Mouse (Mus musculus) neural tube, embryonic 12.5 days (tissue): Measurements from ENCODE around the gene Hivep3. TPM values are rescaled to one million over a fixed set of nuclear protein-coding genes. Genes with fewer than 3 reads are reported as not detected.

Experiments used
- ATAC-seq: fragments of 200-750 bp; cut with Nextera tagmentation; 2 replicates; pipeline ENCODE4 v1.8.0; 2017; ENCODE audit warnings: low read depth, mild to moderate bottlenecking, moderate TSS enrichment, moderate library complexity; ENCODE audit not compliant: low FRiP score
- H3K27ac ChIP-seq: fragments of 300-500 bp; sonication (generic); 2 replicates; pipeline ENCODE4 v1.5.1; 2016
- H3K27me3 ChIP-seq: fragments of 300-500 bp; sonication (generic); replicated peaks from 2 replicates; pipeline ENCODE4 v1.6.1; 2016; ENCODE audit warnings: mild to moderate bottlenecking
- H3K36me3 ChIP-seq: fragments of 300-500 bp; sonication (generic); 2 replicates; pipeline ENCODE4 v1.6.1; 2016; ENCODE audit warnings: mild to moderate bottlenecking
- H3K4me1 ChIP-seq: fragments of 300-500 bp; sonication (generic); 2 replicates; pipeline ENCODE4 v1.6.1; 2016
- H3K4me2 ChIP-seq: fragments of 300-500 bp; sonication (generic); replicated peaks from 2 replicates; pipeline ENCODE4 v1.6.1; 2016; ENCODE audit warnings: mild to moderate bottlenecking
- H3K4me3 ChIP-seq: fragments of 300-500 bp; sonication (generic); 2 replicates; pipeline ENCODE4 v1.5.1; 2016
- H3K9ac ChIP-seq: fragments of 300-500 bp; sonication (generic); 2 replicates; pipeline ENCODE4 v1.6.1; 2016; ENCODE audit warnings: mild to moderate bottlenecking
- H3K9me3 ChIP-seq: fragments of 300-500 bp; sonication (generic); 2 replicates; pipeline ENCODE4 v1.6.1; 2016; ENCODE audit warnings: mild to moderate bottlenecking
- WGBS: fragments of 180-500 bp; shearing (Covaris S2); methylation state at CpG from one replicate; pipeline ENCODE4 v1.1.7; 2016; 5-methylcytosine and 5-hydroxymethylcytosine counted together
- polyA plus RNA-seq: library from polyadenylated mRNA; unstranded; fragments of >200 nt; fragmentation: Nextera tagmentation; extraction: Ambion mirVana; gene quantifications from 2 replicates; pipeline ENCODE4 v1.2.1, GENCODE M21; 2016

Hivep3 gene
- polyA plus RNA-seq, 1 experiment from 2014 or later = 11.9 TPM

DNA sequence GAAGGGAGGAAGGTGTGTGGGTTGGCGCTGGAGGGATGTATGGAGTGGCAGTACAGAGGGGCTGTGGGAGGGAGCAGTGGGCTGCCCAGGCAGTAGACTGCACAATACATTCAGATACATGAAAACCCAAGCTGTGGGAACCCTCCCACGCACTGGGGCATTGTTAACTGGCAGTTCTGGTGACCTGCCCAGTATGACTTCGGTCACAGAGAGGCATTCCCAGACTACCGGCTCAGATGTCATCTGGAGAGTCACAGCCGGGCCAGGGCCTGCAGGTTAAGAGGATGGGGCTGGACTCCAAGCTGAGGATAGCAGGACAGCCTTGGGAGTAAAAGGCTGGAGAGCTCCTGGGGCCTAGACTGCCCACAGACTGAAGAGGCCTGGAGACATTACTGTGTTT is 265.3 kb downstream of the Hivep3 start:
- H3K4me3 ChIP-seq = no peak overlapping the region

GRCm38 (mm10) chr4:120000881-120001280 is 267.3 kb downstream of the Hivep3 start:
- 69% methylated on average over 7 of the region's 7 CpGs for WGBS

More for the DNA sequence above, 265.3 kb downstream of the Hivep3 start:
- no peak for ATAC-seq
- Histone ChIP-seq H3K27me3 (no peaks in the 10 kb centered on the region), H3K4me1 (no peaks in the 10 kb centered on the region), H3K36me3 (no peaks in the 10 kb centered on the region), H3K27ac (no peak overlapping the region), H3K9me3 (no peaks in the 10 kb centered on the region), H3K4me2 (no peak overlapping the region), H3K9ac (no peak overlapping the region)
- WGBS = 70% methylated on average over 5 of the region's 5 CpGs

GRCm38 (mm10) chr4:120003006-120003405 is 269.4 kb downstream of the Hivep3 start:
- Histone ChIP-seq H3K9ac (no peak overlapping the region), H3K27ac (no peak overlapping the region), H3K4me2 (no peak overlapping the region), H3K27me3 (no peaks in the 10 kb centered on the region), H3K4me3 (no peak overlapping the region), H3K4me1 (no peaks in the 10 kb centered on the region), H3K9me3 (no peaks in the 10 kb centered on the region), H3K36me3 (no peaks in the 10 kb centered on the region)
- ATAC-seq = no peak
- WGBS = 50% methylated on average over 3 of the region's 3 CpGs

More at GRCm38 (mm10) chr4:120000881-120001280, 267.3 kb downstream of the Hivep3 start:
- no peak for ATAC-seq
- H3K36me3 ChIP-seq = no peaks in the 10 kb centered on the region
- H3K9ac ChIP-seq = no peak overlapping the region
- no peak overlapping the region for H3K27ac ChIP-seq
- no peak overlapping the region for H3K4me2 ChIP-seq
- no peaks in the 10 kb centered on the region for H3K9me3 ChIP-seq
- H3K4me1 ChIP-seq = no peaks in the 10 kb centered on the region
- H3K4me3 ChIP-seq = no peak overlapping the region
- H3K27me3 ChIP-seq = no peaks in the 10 kb centered on the region

GRCm38 (mm10) chr4:120006046-120006445 is 272.5 kb downstream of the Hivep3 start:
- no peaks in the 10 kb centered on the region for H3K36me3 ChIP-seq
- ATAC-seq = no peak
- no peak overlapping the region for H3K9ac ChIP-seq
- H3K9me3 ChIP-seq = no peaks in the 10 kb centered on the region
- no peak overlapping the region for H3K27ac ChIP-seq
- no peaks in the 10 kb centered on the region for H3K4me1 ChIP-seq
- no peak overlapping the region for H3K4me2 ChIP-seq
- whole genome bisulfite sequencing = 79% methylated on average over 6 of the region's 6 CpGs
- H3K27me3 ChIP-seq = no peaks in the 10 kb centered on the region
- no peak overlapping the region for H3K4me3 ChIP-seq

GRCm38 (mm10) chr4:120007889-120008288 is 274.3 kb downstream of the Hivep3 start:
- H3K9ac ChIP-seq = no peak overlapping the region
- H3K4me2 ChIP-seq = no peak overlapping the region
- no peak overlapping the region for H3K4me3 ChIP-seq
- H3K27ac ChIP-seq = no peak overlapping the region
- H3K36me3 ChIP-seq = no peaks in the 10 kb centered on the region
- no peaks in the 10 kb centered on the region for H3K4me1 ChIP-seq
- no peaks in the 10 kb centered on the region for H3K27me3 ChIP-seq
- H3K9me3 ChIP-seq = no peaks in the 10 kb centered on the region
- WGBS = 74% methylated on average over 3 of the region's 3 CpGs
- ATAC-seq = no peak

DNA sequence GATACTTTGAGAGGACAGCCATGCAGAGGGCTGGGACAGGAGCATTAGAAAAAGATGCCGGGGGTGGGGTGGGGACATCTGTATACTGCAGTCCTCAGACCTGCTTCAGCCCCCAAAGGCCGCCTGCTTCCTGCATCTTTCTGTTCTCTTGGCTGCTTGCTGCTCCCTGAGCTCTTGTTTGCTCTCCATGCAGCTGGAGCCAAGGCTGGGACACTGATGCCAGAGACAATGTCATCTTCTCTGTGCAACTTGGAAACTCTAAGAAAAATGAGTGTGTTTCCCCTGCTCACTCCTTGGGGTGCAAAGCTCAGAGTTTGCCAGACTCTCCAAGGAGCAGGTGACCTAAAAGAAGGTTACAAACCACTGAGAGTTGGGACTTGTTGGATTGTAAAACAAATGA is 275.6 kb downstream of the Hivep3 start:
- no peak overlapping the region for H3K4me3 ChIP-seq
- no peaks in the 10 kb centered on the region for H3K27me3 ChIP-seq
- no peaks in the 10 kb centered on the region for H3K9me3 ChIP-seq
- 56% methylated on average over 2 of the region's 2 CpGs for WGBS
- no peak overlapping the region for H3K9ac ChIP-seq
- H3K27ac ChIP-seq = no peak overlapping the region
- no peak for ATAC-seq
- H3K4me2 ChIP-seq = no peak overlapping the region
- no peaks in the 10 kb centered on the region for H3K4me1 ChIP-seq
- H3K36me3 ChIP-seq = no peaks in the 10 kb centered on the region

- ATAC-seq = no peak
- Histone ChIP-seq H3K9me3 (no peaks in the 10 kb centered on the region), H3K4me1 (no peaks in the 10 kb centered on the region), H3K9ac (no peak overlapping the region), H3K27ac (no peak overlapping the region), H3K4me3 (no peak overlapping the region), H3K4me2 (no peak overlapping the region), H3K27me3 (no peaks in the 10 kb centered on the region), H3K36me3 (no peaks in the 10 kb centered on the region)
- 80% methylated on average over 10 of the region's 10 CpGs for WGBS
Observed at GRCm38 (mm10) chr4:120011788-120012187, 278.2 kb downstream of the Hivep3 start.

DNA sequence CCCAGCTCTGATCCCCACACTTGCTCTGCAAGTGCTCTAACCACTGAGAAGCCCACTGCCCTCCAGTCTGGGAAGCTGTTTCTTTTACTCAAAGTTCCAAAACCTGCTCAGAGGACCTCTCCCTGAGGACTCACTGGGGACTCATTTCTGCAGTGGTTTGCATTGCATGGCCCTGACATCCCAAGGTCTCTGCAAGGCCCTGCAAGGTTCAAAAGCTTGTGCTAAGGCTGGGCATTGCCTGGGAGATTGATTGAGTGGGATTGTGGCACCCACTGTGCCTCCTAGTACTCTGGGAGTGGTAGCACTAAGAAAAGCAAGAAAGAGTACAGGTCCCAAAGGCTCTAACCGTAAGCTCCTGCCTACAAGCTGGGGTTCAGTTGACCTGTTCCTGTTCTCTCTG is 279.3 kb downstream of the Hivep3 start:
- Histone ChIP-seq H3K9me3 (no peaks in the 10 kb centered on the region), H3K4me1 (no peaks in the 10 kb centered on the region), H3K4me2 (no peak overlapping the region), H3K36me3 (no peaks in the 10 kb centered on the region), H3K9ac (no peak overlapping the region), H3K27me3 (no peaks in the 10 kb centered on the region), H3K27ac (no peak overlapping the region), H3K4me3 (no peak overlapping the region)
- 88% methylated on average over 1 of the region's 1 CpGs for WGBS
- ATAC-seq = no peak

GRCm38 (mm10) chr4:120018426-120018825 is 284.8 kb downstream of the Hivep3 start:
- no peaks in the 10 kb centered on the region for H3K4me1 ChIP-seq
- H3K9me3 ChIP-seq = no peaks in the 10 kb centered on the region
- WGBS = 83% methylated on average over 5 of the region's 5 CpGs
- H3K9ac ChIP-seq = no peak overlapping the region
- H3K27me3 ChIP-seq = no peaks in the 10 kb centered on the region
- H3K4me2 ChIP-seq = no peak overlapping the region
- H3K36me3 ChIP-seq = no peaks in the 10 kb centered on the region
- H3K27ac ChIP-seq = no peak overlapping the region
- no peak for ATAC-seq
- H3K4me3 ChIP-seq = no peak overlapping the region

DNA sequence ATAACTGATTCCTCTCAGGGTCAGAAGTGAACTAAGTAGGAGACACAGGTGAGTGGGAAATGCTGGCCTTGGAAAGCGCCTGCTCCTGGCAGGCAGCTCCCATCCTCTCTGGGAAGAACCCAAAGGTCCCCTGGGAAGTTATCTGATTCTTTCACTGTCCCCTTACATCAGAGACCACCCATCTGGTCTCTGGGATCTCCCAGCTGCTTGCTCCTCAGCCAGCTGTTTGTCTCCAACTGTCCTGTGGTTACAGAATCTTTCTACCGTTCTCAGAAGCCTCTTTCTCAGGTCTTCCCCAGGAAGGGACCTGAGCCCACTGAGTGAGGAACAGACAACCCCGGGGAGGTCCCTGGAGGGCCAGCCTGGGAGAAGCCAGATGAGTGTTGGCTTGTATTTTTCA is 288.8 kb downstream of the Hivep3 start:
- WGBS = 71% methylated on average over 3 of the region's 3 CpGs
- no peak overlapping the region for H3K27ac ChIP-seq
- H3K36me3 ChIP-seq = no peaks in the 10 kb centered on the region
- no peak overlapping the region for H3K4me3 ChIP-seq
- ATAC-seq = no peak
- no peaks in the 10 kb centered on the region for H3K27me3 ChIP-seq
- no peaks in the 10 kb centered on the region; the same call in 1 of the 2 replicates for H3K4me1 ChIP-seq
- no peaks in the 10 kb centered on the region for H3K9me3 ChIP-seq
- no peak overlapping the region for H3K9ac ChIP-seq
- H3K4me2 ChIP-seq = no peak overlapping the region

DNA sequence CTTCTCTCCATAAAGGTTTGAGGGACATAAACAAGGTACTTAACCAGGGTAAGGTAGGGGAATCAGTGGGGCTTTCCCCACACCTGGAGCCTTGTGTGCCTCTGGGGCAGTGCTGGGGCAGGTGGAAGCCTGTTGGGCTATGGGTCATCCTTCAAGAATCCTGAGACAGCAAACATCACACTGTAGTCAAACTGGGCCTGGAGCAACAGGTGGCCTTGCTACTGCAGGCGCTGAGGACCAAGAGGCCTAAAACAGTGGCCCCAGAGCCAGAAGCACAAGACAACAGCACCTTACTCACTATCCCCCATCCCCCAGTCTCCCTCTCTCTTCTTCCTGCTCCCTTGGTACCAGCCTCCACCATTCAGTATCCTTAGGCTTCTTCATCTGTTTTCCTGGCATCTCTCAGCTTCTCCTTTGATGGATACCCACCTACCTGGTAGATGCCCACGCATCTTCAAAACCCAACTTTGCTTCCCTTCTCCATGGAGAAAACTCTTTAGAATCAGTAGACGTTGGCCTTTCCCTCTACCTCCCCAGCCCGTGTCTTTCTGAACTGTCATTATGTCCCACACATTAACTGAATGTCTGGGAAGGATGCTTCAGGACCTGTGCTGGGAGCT is 289.7 kb downstream of the Hivep3 start:
- WGBS = 86% methylated on average over 4 of the region's 4 CpGs
- H3K9ac ChIP-seq = no peak overlapping the region
- no peak overlapping the region for H3K4me3 ChIP-seq
- no peaks in the 10 kb centered on the region for H3K36me3 ChIP-seq
- H3K27ac ChIP-seq = no peak overlapping the region
- H3K9me3 ChIP-seq = no peaks in the 10 kb centered on the region
- H3K4me1 ChIP-seq = no peaks in the 10 kb centered on the region; the same call in 1 of the 2 replicates
- 0 out of 2 replicates have a peak, but pooled peaks cover 3% of the 10 kb centered on the region for H3K27me3 ChIP-seq
- no peak overlapping the region for H3K4me2 ChIP-seq
- no peak for ATAC-seq

DNA sequence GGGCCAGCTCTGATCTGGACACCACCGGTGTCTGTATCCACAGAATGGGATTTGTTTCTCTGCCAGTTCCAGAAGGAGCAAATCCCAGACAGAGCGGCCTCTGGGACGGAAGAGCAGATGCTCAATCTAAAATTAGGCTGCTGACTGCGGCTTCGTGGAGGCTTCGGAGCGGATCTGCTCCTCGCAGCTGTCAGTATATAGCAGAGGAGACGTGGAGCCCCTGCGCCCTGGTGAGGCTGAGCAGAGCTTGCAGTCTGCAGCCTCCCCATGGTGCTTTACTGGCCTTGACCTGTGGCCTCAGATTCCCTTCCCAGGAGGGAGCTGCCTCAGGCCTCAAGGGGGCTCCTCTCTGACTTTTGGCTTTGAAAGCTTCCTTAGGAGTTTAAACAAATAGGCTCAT is 290.5 kb downstream of the Hivep3 start:
- Histone ChIP-seq H3K9ac (no peak overlapping the region), H3K36me3 (no peaks in the 10 kb centered on the region), H3K4me2 (no peak overlapping the region), H3K4me1 (no peaks in the 10 kb centered on the region; the same call in 1 of the 2 replicates), H3K4me3 (no peak overlapping the region), H3K27me3 (0 out of 2 replicates have a peak, but pooled peaks cover 3% of the 10 kb centered on the region), H3K9me3 (no peaks in the 10 kb centered on the region), H3K27ac (no peak overlapping the region)
- no peak for ATAC-seq
- WGBS = 47% methylated on average over 10 of the region's 10 CpGs

DNA sequence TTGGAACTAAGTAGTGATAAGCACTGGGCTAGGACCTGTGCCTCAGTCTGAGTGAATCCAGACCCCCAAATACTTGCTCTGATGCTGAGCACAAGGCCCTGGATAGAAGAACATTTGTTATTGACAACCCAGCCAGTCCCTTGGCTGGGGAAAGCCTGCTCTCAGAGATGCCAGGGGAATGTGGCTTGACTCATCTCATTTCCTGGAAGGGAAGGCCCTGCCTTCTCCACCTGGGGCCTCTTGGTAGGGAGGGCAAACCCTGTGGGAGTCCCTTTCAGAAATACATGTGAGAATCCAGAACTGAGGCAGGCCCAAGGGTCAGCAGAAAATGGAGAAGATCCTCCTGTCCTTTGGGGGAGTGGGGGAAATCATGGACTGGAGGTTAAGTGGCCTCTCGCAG is 294.1 kb downstream of the Hivep3 start:
- no peak overlapping the region for H3K9ac ChIP-seq
- no peak for ATAC-seq
- no peak overlapping the region for H3K4me3 ChIP-seq
- WGBS = 95% methylated on average over 1 of the region's 1 CpGs
- H3K27me3 ChIP-seq = peaks cover 30% of the 10 kb centered on the region
- H3K27ac ChIP-seq = no peak overlapping the region
- H3K9me3 ChIP-seq = no peaks in the 10 kb centered on the region
- no peak overlapping the region for H3K4me2 ChIP-seq
- H3K4me1 ChIP-seq = peaks cover 4% of the 10 kb centered on the region; the same call in 1 of the 2 replicates
- H3K36me3 ChIP-seq = no peaks in the 10 kb centered on the region
